Mouse (Mus musculus) hindbrain, embryonic 10.5 days (tissue): ENCODE measurements around the gene Pou3f3. TPM values are rescaled to one million over a fixed set of nuclear protein-coding genes. Genes with fewer than 3 reads are reported as not detected.

Experiments
- DNase-seq: peaks from one replicate; pipeline ENCODE4 v3.0.0-alpha.2; 2017; ENCODE audit warnings: low spot score
- H3K27ac ChIP-seq: fragments of 300-500 bp; sonication (generic); 2 replicates; pipeline ENCODE4 v1.5.1; 2016; ENCODE audit warnings: mild to moderate bottlenecking, moderate library complexity
- H3K27me3 ChIP-seq: fragments of 300-500 bp; sonication (generic); 2 replicates; pipeline ENCODE4 v1.6.1; 2016; ENCODE audit warnings: mild to moderate bottlenecking; ENCODE audit not compliant: poor library complexity, insufficient read depth, severe bottlenecking
- H3K36me3 ChIP-seq: fragments of 300-500 bp; sonication (generic); 2 replicates; pipeline ENCODE4 v1.6.1; 2016; ENCODE audit warnings: mild to moderate bottlenecking, moderate library complexity
- H3K4me1 ChIP-seq: fragments of 300-500 bp; sonication (generic); replicated peaks from 2 replicates; pipeline ENCODE4 v1.6.1; 2016; ENCODE audit warnings: mild to moderate bottlenecking
- H3K4me3 ChIP-seq: fragments of 300-500 bp; sonication (generic); 2 replicates; pipeline ENCODE4 v1.5.1; 2016; ENCODE audit warnings: mild to moderate bottlenecking, moderate library complexity
- H3K9me3 ChIP-seq: fragments of 300-500 bp; sonication (generic); 2 replicates; pipeline ENCODE4 v1.6.1; 2016; ENCODE audit warnings: mild to moderate bottlenecking, moderate library complexity
- WGBS: fragments of 180-500 bp; shearing (Covaris S2); methylation state at CpG from one replicate; pipeline ENCODE4 v1.1.7; 2016; 5-methylcytosine and 5-hydroxymethylcytosine counted together
- polyA plus RNA-seq: library from polyadenylated mRNA; unstranded; fragments of >200 nt; fragmentation: Nextera tagmentation; extraction: Ambion mirVana; gene quantifications from 2 replicates; pipeline ENCODE4 v1.2.1, GENCODE M21; 2016

The Pou3f3 gene
- polyA plus RNA-seq = 16.8 and 17.8 TPM in 2 replicates

GRCm38 (mm10) chr1:42695578-42695915 is at the start of gene Pou3f3:
Gene Pou3f3 (plus strand): TSS chr1:42695768.
- peaks cover 37% of the 10 kb centered on the region for H3K36me3 ChIP-seq
- H3K27me3 ChIP-seq = peaks cover 47% of the 10 kb centered on the region
- H3K4me1 ChIP-seq = 0 out of 2 replicates have a peak, but pooled peaks cover 3% of the 10 kb centered on the region
- peak within 1 kb of the TSS; percentile 99 for H3K27ac ChIP-seq
- peak within 1 kb of the TSS; percentile 84 for H3K4me3 ChIP-seq
- no peaks in the 10 kb centered on the region for H3K9me3 ChIP-seq
- WGBS = 0% methylated on average over 21 of the region's 21 CpGs
- peak; percentile 98 for DNase-seq

DNA sequence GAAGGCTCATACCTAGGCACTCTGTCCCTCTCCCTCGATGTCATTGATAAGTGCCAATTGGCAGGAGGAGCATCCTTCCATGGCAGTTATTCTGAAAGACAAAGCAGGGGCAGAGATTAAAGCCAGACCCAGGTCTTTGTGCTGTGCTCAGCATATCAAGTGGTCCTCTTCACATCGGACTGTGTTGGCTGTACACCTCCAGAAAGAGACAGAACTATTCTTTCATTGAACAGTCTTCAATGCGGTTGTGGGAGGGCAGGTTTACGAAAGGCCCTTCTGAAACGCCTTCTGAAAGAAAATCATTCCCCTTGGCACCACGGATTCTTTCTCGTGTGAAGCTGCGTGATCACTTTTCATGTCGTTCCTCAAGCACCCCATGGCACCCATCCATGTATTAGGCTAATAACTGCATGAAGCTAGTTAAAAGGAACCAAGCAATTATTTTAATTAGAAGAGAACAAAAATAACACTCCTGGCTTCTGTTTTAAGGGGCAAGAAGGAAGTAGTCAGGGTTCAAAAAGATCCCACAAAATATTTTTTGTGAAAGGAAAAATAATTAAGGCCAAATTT is 47.1 kb upstream of the Pou3f3 start:
- Histone ChIP-seq H3K4me3 (no peak overlapping the region), H3K4me1 (no peaks in the 10 kb centered on the region), H3K27me3 (no peaks in the 10 kb centered on the region), H3K9me3 (0 out of 2 replicates have a peak, but pooled peaks cover 6% of the 10 kb centered on the region), H3K36me3 (peaks cover 81% of the 10 kb centered on the region), H3K27ac (no peak overlapping the region)
- 93% methylated on average over 9 of the region's 9 CpGs for WGBS
- DNase-seq = no peak

DNA sequence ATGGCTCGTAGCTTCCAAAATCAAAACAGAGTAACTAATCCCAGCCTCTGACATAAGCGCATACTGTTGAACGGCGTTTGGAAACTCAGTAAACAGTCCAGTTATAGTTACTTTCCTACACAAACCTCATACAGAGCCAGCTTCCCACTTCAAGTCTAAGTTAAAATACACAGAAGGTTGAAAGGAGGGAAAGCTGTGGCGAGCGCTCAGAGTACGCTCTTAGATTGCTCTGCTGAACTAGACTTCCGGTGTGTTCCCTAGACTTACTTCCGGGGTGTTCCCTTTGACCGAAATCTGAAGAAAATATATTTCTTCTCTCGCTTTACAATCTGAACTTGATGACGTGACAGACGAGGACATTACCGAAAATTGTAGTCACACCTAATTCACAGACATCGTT is 44.1 kb upstream of the Pou3f3 start:
- no peak for DNase-seq
- WGBS = 94% methylated on average over 15 of the region's 15 CpGs
- 0 out of 2 replicates have a peak, but pooled peaks cover 6% of the 10 kb centered on the region for H3K9me3 ChIP-seq
- no peak overlapping the region for H3K27ac ChIP-seq
- H3K4me1 ChIP-seq = no peaks in the 10 kb centered on the region
- no peaks in the 10 kb centered on the region for H3K27me3 ChIP-seq
- no peak overlapping the region for H3K4me3 ChIP-seq
- H3K36me3 ChIP-seq = peaks cover 75% of the 10 kb centered on the region

- 82% methylated on average over 1 of the region's 1 CpGs for WGBS
- Histone ChIP-seq H3K27me3 (no peaks in the 10 kb centered on the region), H3K36me3 (peaks cover 77% of the 10 kb centered on the region), H3K4me1 (no peaks in the 10 kb centered on the region), H3K4me3 (no peak overlapping the region), H3K27ac (no peak overlapping the region), H3K9me3 (no peaks in the 10 kb centered on the region)
- DNase-seq = no peak
Observed at GRCm38 (mm10) chr1:42667546-42667945, 28.0 kb upstream of the Pou3f3 start.

GRCm38 (mm10) chr1:42680673-42681072 is 14.9 kb upstream of the Pou3f3 start:
- Histone ChIP-seq H3K27ac (no peak overlapping the region), H3K4me3 (no peak overlapping the region), H3K4me1 (peaks cover 33% of the 10 kb centered on the region), H3K27me3 (peaks cover 20% of the 10 kb centered on the region), H3K36me3 (peaks cover 34% of the 10 kb centered on the region), H3K9me3 (no peaks in the 10 kb centered on the region)
- WGBS = 78% methylated on average over 3 of the region's 3 CpGs
- DNase-seq = no peak

DNA sequence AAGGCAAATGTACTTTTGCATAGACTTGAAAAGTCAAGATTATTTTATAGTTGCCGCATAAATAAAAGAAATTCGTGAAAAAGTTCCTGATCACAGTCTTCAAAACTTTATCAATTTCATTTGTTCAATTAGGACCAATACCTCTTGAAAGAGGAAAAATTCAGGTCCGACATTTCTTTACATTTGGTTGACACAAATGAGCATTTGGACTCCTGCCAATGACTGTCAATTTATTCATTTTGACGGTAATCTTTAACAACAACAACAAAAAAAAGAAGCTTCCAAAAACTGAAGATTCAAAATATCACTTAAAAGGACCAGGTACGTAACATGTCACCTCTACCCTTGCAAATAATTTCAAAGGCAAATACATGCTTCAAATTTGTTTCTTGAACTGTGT is 13.8 kb upstream of the Pou3f3 start:
- H3K4me3 ChIP-seq = no peak overlapping the region
- H3K27me3 ChIP-seq = peaks cover 30% of the 10 kb centered on the region
- H3K27ac ChIP-seq = no peak overlapping the region
- peaks cover 25% of the 10 kb centered on the region for H3K36me3 ChIP-seq
- WGBS = 79% methylated on average over 5 of the region's 5 CpGs
- peaks cover 43% of the 10 kb centered on the region for H3K4me1 ChIP-seq
- no peak for DNase-seq
- H3K9me3 ChIP-seq = no peaks in the 10 kb centered on the region

DNA sequence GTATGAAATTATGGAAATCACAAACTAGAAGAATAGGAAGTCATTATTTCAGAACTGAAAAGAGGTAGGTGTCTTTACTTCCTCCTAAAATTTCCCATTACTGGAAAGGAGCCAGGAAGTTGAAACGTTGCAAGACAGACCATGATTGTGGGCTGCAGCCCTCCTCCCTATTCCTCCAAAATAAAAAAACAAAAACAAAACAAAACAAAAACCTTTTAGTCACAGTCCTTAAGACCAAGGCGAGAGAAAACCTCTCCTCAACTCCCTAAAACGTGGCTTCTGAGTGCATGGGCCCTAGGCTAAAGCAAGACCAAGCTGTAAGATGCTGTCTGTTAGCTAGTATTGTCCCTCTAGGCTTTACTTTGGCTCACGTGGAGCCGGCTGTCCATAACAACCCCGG is 11.7 kb upstream of the Pou3f3 start:
- no peak for DNase-seq
- no peaks in the 10 kb centered on the region for H3K9me3 ChIP-seq
- H3K4me1 ChIP-seq = peaks cover 63% of the 10 kb centered on the region
- H3K36me3 ChIP-seq = peaks cover 9% of the 10 kb centered on the region; the same call in 1 of the 2 replicates
- 1% methylated on average over 6 of the region's 6 CpGs for WGBS
- H3K27me3 ChIP-seq = peaks cover 51% of the 10 kb centered on the region
- peak overlapping the region; percentile 84 for H3K4me3 ChIP-seq
- peak overlapping the region; percentile 97 for H3K27ac ChIP-seq

DNA sequence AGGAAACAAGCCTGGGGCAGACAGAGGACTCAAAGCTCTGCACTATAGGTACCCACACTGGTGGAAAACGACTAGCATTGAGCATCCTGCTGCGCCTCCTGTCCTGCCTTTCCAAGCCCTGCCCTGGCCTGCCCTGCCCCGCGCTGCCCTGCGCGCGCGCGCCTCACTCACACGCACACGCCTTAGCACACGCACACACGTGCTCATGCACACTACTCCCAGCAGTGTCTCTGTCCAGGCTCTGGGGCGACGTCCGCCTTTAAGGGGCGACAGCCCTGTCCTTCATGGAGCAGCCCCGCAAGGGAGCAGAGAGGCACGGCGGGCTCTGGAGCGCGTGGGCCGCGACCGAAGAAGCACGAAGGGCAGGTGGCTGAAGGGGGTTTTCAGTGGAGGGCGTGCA is 11.2 kb upstream of the Pou3f3 start:
- peaks cover 56% of the 10 kb centered on the region for H3K27me3 ChIP-seq
- H3K4me1 ChIP-seq = peaks cover 68% of the 10 kb centered on the region
- peak overlapping the region; percentile 84 for H3K4me3 ChIP-seq
- peak overlapping the region; percentile 97 for H3K27ac ChIP-seq
- DNase-seq = peak; percentile 65
- H3K9me3 ChIP-seq = no peaks in the 10 kb centered on the region
- under 1% methylated on average over 27 of the region's 27 CpGs for WGBS
- H3K36me3 ChIP-seq = peaks cover 6% of the 10 kb centered on the region; the same call in 1 of the 2 replicates

GRCm38 (mm10) chr1:42684783-42685182 is 10.8 kb upstream of the Pou3f3 start:
- peaks cover 2% of the 10 kb centered on the region; the same call in 1 of the 2 replicates for H3K36me3 ChIP-seq
- peaks cover 73% of the 10 kb centered on the region for H3K4me1 ChIP-seq
- H3K4me3 ChIP-seq = peak overlapping the region; percentile 84
- peak overlapping the region; percentile 97 for H3K27ac ChIP-seq
- peaks cover 60% of the 10 kb centered on the region for H3K27me3 ChIP-seq
- under 1% methylated on average over 21 of the region's 21 CpGs for WGBS
- peak; percentile 80 for DNase-seq
- H3K9me3 ChIP-seq = no peaks in the 10 kb centered on the region

GRCm38 (mm10) chr1:42685321-42685960 is 10.1 kb upstream of the Pou3f3 start:
- Histone ChIP-seq H3K4me3 (peak overlapping the region; percentile 84), H3K36me3 (no peaks in the 10 kb centered on the region; the same call in 1 of the 2 replicates), H3K27ac (peak overlapping the region; percentile 97), H3K9me3 (no peaks in the 10 kb centered on the region), H3K4me1 (peaks cover 72% of the 10 kb centered on the region), H3K27me3 (peaks cover 62% of the 10 kb centered on the region)
- WGBS = 2% methylated on average over 11 of the region's 11 CpGs
- peak; percentile 32 for DNase-seq

- peaks cover 66% of the 10 kb centered on the region for H3K27me3 ChIP-seq
- H3K27ac ChIP-seq = peak overlapping the region; percentile 97
- under 1% methylated on average over 53 of the region's 53 CpGs for WGBS
- peak overlapping the region; percentile 84 for H3K4me3 ChIP-seq
- DNase-seq = peak; percentile 82
- no peaks in the 10 kb centered on the region for H3K36me3 ChIP-seq
- H3K4me1 ChIP-seq = peaks cover 69% of the 10 kb centered on the region
- H3K9me3 ChIP-seq = no peaks in the 10 kb centered on the region
Observed at GRCm38 (mm10) chr1:42686194-42687131, 9.1 kb upstream of the Pou3f3 start.

DNA sequence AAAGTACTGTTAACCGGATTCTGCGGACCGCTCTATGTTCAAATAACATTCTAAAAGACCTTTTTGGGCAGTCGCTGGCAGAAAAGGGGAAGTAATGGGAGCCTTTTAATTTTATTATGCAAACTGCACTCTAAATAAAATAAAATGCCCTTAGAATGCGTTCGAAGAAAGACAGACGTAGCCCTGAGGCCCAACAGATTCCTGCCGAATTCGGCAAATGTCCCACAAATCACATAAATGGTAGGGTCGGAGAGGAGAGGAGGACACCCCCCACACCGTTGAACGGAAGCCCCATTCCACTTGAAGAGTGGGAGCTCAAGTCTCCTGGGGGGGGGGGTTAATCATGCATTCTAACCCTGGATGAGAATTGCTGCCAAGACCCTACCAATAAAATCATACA is 8.3 kb upstream of the Pou3f3 start:
- H3K9me3 ChIP-seq = no peaks in the 10 kb centered on the region
- peak overlapping the region; percentile 97 for H3K27ac ChIP-seq
- WGBS = 2% methylated on average over 12 of the region's 12 CpGs
- H3K4me1 ChIP-seq = peaks cover 69% of the 10 kb centered on the region
- no peaks in the 10 kb centered on the region for H3K36me3 ChIP-seq
- peak overlapping the region; percentile 84 for H3K4me3 ChIP-seq
- peaks cover 69% of the 10 kb centered on the region for H3K27me3 ChIP-seq
- peak; percentile 23 for DNase-seq
